Mouse (Mus musculus): ENCODE data around the gene Sh3bgr. TPM values are rescaled to one million over a fixed set of nuclear protein-coding genes. Genes with fewer than 3 reads are reported as not detected.

Gene Sh3bgr
- total RNA-seq, 2 experiments from 2014 or later: 882 to 1,236 TPM

Other genes with a start within 250 kb of the Sh3bgr start
- gene Psmg1, start 209.5 kb upstream of the Sh3bgr start, total RNA-seq (2021): 10 to 100 TPM in 1 of 2 experiments, 1 to 10 TPM in 1; 8.7 to 12.1 TPM
- 10 to 100 TPM; 51.2 to 56.2 TPM for gene Brwd1, start 117.9 kb upstream of the Sh3bgr start, total RNA-seq (2021)
- 10 to 100 TPM; 23.7 to 35.1 TPM for gene Hmgn1, start 72.7 kb upstream of the Sh3bgr start, total RNA-seq (2021)
- 10 to 100 TPM in 1 of 2 experiments, 1 to 10 TPM in 1; 8.8 to 10.3 TPM for gene Wrb, start 55.0 kb upstream of the Sh3bgr start, total RNA-seq (2021)
- under 1 TPM; 0.48 to 0.62 TPM for gene Lca5l, start 8.2 kb upstream of the Sh3bgr start, total RNA-seq (2021)
- gene B3galt5, start 35.4 kb downstream of the Sh3bgr start, total RNA-seq (2021): under 1 TPM; 0.05 to 0.07 TPM
- not detected for gene Itgb2l, start 243.2 kb downstream of the Sh3bgr start, total RNA-seq (2021)

Data from gastrocnemius, postnatal 36 days (tissue).